Mouse (Mus musculus): ENCODE measurements around the gene Hnf1a. TPM values are rescaled to one million over a fixed set of nuclear protein-coding genes. Genes with fewer than 3 reads are reported as not detected.
"Not testable (repeated sequence)": the region's sequence is repeated elsewhere in the genome, so short reads cannot be mapped to it uniquely, and the experiment has no call there.

The Hnf1a gene
- polyA plus RNA-seq, 1 experiment = 12.3 TPM

GRCm38 (mm10) chr5:114950669-114951068 is 20.2 kb downstream of the Hnf1a start:
- WGBS = 81% methylated on average over 12 of the region's 12 CpGs
- no peak for DNase-seq (ENCODE audit: low read depth, low spot score)

- DNase-seq (ENCODE audit: low read depth, low spot score) = no peak
- WGBS = 86% methylated on average over 9 of the region's 9 CpGs
Observed at GRCm38 (mm10) chr5:114949812-114950211, 21.1 kb downstream of the Hnf1a start.

DNA sequence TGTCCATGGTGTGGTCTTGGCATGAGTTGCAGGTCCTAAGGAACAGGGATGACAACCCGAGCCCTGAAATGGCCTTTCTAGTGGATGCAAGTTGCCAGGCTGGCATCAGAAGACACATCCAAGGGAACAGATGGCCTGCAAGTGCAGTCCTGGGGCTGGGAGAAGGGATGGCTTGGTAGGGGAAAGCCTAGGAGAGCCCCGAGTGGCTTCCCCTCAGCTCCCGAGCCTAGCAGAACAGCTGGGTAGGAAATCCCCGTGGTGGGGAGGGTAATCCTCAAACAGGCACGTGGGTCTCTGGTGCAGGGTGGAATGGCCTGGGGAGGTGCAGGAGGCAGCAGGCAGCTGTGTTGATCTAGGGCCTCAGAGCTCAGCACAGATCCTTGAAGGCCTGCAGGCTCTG is 21.6 kb downstream of the Hnf1a start:
- 31% methylated on average over 5 of the region's 5 CpGs for WGBS

DNA sequence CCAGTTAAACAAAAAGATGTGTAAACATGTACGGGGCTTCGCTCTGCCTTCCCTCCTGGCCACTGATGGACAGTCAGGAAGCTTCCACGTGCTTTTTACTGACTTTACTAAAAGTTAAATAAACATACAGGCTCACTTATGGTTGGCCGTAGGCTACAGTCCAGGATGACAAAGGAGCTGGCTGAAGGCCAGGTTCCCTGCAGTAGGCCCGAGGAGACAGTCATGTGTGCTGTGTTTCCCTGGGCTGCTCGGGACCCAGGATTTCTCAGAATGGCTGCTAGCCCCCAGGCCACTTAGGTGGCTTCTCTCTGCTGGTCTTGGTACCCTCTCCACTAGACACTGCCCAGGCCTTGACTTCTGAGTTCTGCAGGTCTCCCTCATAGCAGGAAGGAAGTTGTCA is 22.0 kb downstream of the Hnf1a start:
- no peak for DNase-seq (ENCODE audit: low read depth, low spot score)
- 5% methylated on average over 6 of the region's 6 CpGs for WGBS

More for the DNA sequence above, 21.6 kb downstream of the Hnf1a start:
- no peak for DNase-seq (ENCODE audit: low read depth, low spot score)

GRCm38 (mm10) chr5:114945072-114945471 is 25.8 kb downstream of the Hnf1a start:
- no peak for DNase-seq (ENCODE audit: low read depth, low spot score)
- 61% methylated on average over 10 of the region's 10 CpGs for WGBS

- DNase-seq (ENCODE audit: low read depth, low spot score) = no peak
- 17% methylated on average over 4 of the region's 4 CpGs for WGBS
Observed at GRCm38 (mm10) chr5:114942766-114943130, 28.1 kb downstream of the Hnf1a start.

DNA sequence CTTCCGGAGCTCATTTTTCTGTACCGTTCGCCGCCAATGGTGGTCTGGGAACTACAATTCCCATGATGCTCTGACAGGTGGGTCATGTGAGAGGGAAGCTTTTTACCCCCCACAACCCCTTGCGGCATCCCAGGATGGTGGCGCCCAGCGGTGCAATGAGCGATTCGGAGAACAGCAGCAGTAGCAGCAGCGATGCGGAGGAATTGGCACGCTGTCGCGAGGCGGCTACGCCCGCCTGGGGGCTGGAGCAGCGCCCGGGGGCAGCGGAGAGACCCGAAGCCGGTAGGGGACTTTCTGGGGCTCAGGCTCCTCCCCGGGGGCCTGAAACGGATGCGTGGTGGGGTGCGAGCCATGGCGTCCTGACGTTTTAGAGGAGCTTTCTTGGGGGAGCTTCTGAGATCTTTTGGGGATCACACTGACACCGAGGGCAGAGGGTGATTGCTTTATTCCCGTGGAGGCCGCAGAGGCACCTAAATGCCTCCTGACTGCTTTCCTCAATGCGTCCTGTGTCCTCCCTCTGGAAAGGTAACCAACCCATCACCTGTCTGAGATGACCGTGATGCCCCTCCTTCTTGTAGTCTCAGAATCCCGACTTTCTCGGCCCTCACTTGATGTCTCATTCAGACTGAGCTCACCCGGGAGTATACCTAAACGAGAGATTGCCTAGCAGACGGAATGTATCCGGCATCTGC is 28.7 kb downstream of the Hnf1a start, which contains the start of gene 2210016L21Rik:
2210016L21Rik (plus strand) TSS at position 85 of the 692 bp plus-strand sequence.
- WGBS = under 1% methylated on average over 39 of the region's 39 CpGs

GRCm38 (mm10) chr5:114941138-114941537 is 29.8 kb downstream of the Hnf1a start:
- not testable (repeated sequence) for DNase-seq (ENCODE audit: low read depth, low spot score)
- WGBS = 45% methylated on average over 3 of the region's 3 CpGs

More for the DNA sequence above, 28.7 kb downstream of the Hnf1a start, which contains the start of gene 2210016L21Rik:
- DNase-seq (ENCODE audit: low read depth, low spot score) = peak; percentile 74

DNA sequence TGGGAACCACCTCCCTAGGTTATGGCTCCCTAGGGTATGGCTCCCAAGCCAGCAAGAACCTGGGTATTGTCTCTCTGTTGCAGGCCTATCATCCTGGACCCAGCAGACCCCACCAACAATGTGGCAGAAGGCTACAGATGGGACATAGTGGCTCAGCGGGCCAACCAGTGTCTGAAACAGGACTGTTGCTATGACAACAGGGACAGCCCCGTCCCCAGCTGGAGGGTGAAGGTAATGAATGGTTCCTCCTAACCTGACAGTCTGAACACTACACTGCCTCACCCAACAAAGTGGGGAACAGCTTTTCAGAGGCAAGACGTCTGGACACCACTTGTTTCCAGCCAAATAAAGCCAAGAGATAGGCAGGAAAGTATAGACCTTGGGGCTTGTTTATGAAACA is 35.1 kb downstream of the Hnf1a start:
- DNase-seq (ENCODE audit: low read depth, low spot score) = no peak
- WGBS = 49% methylated on average over 3 of the region's 3 CpGs

DNA sequence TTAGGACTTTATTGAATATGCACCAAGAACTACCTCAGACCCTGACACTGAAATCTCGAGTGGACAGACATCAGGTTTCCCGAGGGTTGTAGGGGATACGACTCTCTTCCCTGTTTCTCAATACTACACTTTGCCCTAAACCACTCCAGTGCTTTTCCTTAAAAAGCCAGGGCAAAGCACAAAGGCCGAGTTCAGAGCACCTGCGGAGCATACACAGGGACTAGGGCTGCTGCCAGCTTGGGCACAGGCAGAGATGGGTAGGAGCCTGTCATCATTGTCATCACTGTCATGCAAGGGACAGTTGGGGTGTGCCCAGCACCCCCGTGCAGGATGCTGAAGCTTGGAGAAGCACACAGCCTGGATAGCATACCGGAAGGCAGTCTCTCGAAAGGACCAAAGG is 37.7 kb downstream of the Hnf1a start:
- no peak for DNase-seq (ENCODE audit: low read depth, low spot score)
- 70% methylated on average over 8 of the region's 8 CpGs for WGBS

GRCm38 (mm10) chr5:114931626-114932025 is 39.3 kb downstream of the Hnf1a start:
- DNase-seq (ENCODE audit: low read depth, low spot score) = no peak
- WGBS = 50% methylated on average over 5 of the region's 5 CpGs

DNA sequence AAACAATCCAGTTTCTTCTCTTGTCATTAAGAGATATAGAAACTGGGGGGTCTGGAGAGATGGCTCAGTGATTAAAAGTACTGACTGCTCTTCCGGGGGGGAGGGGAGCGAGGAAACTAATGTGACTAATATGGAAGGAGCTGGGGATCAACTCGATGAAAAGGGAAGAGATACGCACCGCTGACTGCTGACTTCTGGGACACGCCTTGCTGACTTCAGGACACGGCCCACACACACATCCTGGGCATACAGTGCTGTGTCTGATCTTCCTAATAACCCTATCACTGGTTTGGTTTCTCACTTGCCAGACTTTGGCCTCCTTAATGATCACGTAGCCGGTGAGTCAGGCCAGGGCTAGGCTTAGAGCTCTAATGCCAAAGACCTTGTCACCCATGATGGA is 44.1 kb downstream of the Hnf1a start:
- no peak for DNase-seq (ENCODE audit: low read depth, low spot score)
- WGBS = 64% methylated on average over 9 of the region's 9 CpGs

DNA sequence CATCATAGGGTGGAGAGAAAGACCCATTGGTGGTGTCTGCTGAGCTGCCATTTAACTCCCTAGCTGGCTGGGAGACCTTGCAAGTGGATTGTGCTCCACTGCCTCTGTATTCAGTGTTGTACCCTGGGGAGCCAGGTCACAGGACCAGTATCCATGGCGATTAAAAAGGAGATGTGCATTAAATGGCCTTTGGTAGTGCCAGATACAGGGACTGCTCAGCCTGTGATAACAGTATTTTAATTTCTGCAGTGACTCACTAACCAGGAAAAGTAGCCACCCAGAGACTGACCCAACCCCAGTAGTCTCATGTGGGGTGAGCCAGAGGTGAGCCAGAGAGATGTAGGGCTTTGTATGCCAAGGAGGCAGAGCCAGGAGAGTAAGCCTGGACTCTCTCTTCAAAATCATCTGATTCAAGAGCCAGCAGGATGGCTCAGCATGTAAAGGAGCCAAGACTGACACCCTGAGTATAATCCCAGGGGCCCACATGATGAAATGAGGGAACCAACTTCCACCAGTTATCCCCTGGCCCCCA is 44.7 kb downstream of the Hnf1a start:
- DNase-seq (ENCODE audit: low read depth, low spot score) = no peak
- 77% methylated on average over 1 of the region's 1 CpGs for WGBS

DNA sequence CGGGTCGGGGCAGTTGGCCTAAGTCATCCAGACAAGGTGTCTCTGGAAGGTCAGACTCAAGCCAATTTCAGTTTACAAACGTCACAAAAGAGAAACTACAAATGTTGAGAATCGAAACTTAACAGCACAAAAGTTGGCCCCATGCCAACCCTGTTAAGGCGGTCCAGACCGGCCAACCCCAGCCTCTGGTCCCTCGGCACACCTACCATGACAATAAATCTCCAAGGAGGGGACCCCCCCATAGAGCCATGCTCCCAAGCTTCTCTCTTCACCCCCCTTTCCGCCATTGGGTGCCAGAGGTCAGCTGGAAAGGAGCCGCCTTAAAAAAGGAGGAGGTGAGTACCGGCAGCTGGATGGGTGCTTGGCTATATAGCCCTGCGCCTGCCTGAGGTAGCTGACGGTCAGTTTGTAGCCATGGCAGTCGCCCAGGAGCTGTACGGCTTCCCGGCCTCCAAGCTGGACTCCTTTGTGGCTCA is 47.9 kb downstream of the Hnf1a start, which contains the start of gene Oasl1:
Oasl1 (plus strand) TSS at position 243 of the 476 bp plus-strand sequence.
- DNase-seq (ENCODE audit: low read depth, low spot score) = peak; percentile 66
- WGBS = 1% methylated on average over 15 of the region's 15 CpGs

- 33% methylated on average over 10 of the region's 10 CpGs for WGBS
- DNase-seq (ENCODE audit: low read depth, low spot score) = no peak
Observed at GRCm38 (mm10) chr5:114922366-114922731, 48.5 kb downstream of the Hnf1a start.

- WGBS = 35% methylated on average over 19 of the region's 19 CpGs
- DNase-seq (ENCODE audit: low read depth, low spot score) = peak; percentile 73
Observed at GRCm38 (mm10) chr5:114921551-114922365, 49.1 kb downstream of the Hnf1a start.

- WGBS = 92% methylated on average over 5 of the region's 5 CpGs
Observed at GRCm38 (mm10) chr5:114917357-114917756, 53.5 kb downstream of the Hnf1a start.

GRCm38 (mm10) chr5:114916777-114917176 is 54.1 kb downstream of the Hnf1a start:
- no peak for DNase-seq (ENCODE audit: low read depth, low spot score)
- WGBS = 66% methylated on average over 4 of the region's 4 CpGs

More at GRCm38 (mm10) chr5:114917357-114917756, 53.5 kb downstream of the Hnf1a start:
- not testable (repeated sequence) for DNase-seq (ENCODE audit: low read depth, low spot score)

DNA sequence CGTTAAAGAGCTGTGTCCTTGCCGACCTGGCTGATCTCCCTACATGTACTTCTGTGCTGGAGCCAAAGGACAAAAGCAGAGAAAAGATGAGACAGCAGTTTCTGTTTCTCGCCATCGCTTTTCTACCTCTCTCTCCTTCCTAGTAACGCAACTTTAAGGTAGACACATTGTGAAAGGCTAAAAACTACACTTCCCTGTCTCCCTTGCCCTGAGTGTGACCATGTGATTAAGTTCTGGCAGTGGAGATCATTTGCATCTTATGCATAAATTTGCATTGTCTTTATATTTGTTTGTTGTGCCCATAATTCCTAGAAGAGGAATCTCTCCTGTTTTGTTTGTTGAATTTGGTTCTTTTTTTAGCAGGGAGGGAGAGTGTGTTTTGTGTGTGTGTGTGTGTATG is 55.0 kb downstream of the Hnf1a start:
- DNase-seq (ENCODE audit: low read depth, low spot score) = no peak
- 77% methylated on average over 5 of the region's 5 CpGs for WGBS

- WGBS = 79% methylated on average over 8 of the region's 8 CpGs
- no peak for DNase-seq (ENCODE audit: low read depth, low spot score)
Observed at GRCm38 (mm10) chr5:114914855-114915254, 56.0 kb downstream of the Hnf1a start.
